Mouse (Mus musculus) lung, embryonic 16.5 days (tissue): ENCODE data around the gene Pip4p1. TPM values are rescaled to one million over a fixed set of nuclear protein-coding genes. Genes with fewer than 3 reads are reported as not detected.
"Not testable (repeated sequence)": the region's sequence is repeated elsewhere in the genome, so short reads cannot be mapped to it uniquely, and the experiment has no call there.

ENCODE experiments used
- ATAC-seq: fragments of 200-750 bp; cut with Nextera tagmentation; 2 replicates; pipeline ENCODE4 v1.8.0; 2017; ENCODE audit warnings: low read depth, mild to moderate bottlenecking, moderate library complexity
- H3K27ac ChIP-seq: fragments of 300-500 bp; sonication (generic); 2 replicates; pipeline ENCODE4 v1.5.1; 2014; ENCODE audit warnings: mild to moderate bottlenecking, control low read depth, low read length
- H3K27me3 ChIP-seq: fragments of 300-500 bp; sonication (generic); 2 replicates; pipeline ENCODE4 v1.6.1; 2014; ENCODE audit warnings: low read depth, low read length, mixed read lengths; ENCODE audit not compliant: control insufficient read depth, insufficient read depth
- H3K36me3 ChIP-seq: fragments of 300-500 bp; sonication (generic); 2 replicates; pipeline ENCODE4 v1.6.1; 2014; ENCODE audit warnings: low read length; ENCODE audit not compliant: control insufficient read depth, insufficient read depth
- H3K4me1 ChIP-seq: fragments of 300-500 bp; sonication (generic); replicated peaks from 2 replicates; pipeline ENCODE4 v1.6.1; 2014; ENCODE audit warnings: low read length, mixed read lengths; ENCODE audit not compliant: control insufficient read depth, insufficient read depth
- H3K4me2 ChIP-seq: fragments of 300-500 bp; sonication (generic); 2 replicates; pipeline ENCODE4 v1.6.1; 2014; ENCODE audit warnings: low read depth, low read length, control low read depth
- H3K4me3 ChIP-seq: fragments of 300-500 bp; sonication (generic); 2 replicates; pipeline ENCODE4 v1.5.1; 2014; ENCODE audit warnings: mild to moderate bottlenecking, low read length, control low read depth
- H3K9ac ChIP-seq: fragments of 300-500 bp; sonication (generic); 2 replicates; pipeline ENCODE4 v1.6.1; 2014; ENCODE audit warnings: low read length, control low read depth
- H3K9me3 ChIP-seq: fragments of 300-500 bp; sonication (generic); 2 replicates; pipeline ENCODE4 v1.6.1; 2016; ENCODE audit warnings: low read length; ENCODE audit not compliant: control insufficient read depth
- WGBS: fragments of 180-500 bp; shearing (Covaris S2); extraction: QIAGEN DNeasy Blood & Tissue Kit; methylation state at CpG from one replicate; pipeline ENCODE4 v1.1.7; 2014; 5-methylcytosine and 5-hydroxymethylcytosine counted together
- polyA plus RNA-seq: library from polyadenylated mRNA; unstranded; fragments of >200 nt; fragmentation: Nextera tagmentation; extraction: Ambion mirVana; gene quantifications from 2 replicates; pipeline ENCODE4 v1.2.1, GENCODE M21; 2015

The Pip4p1 gene
- polyA plus RNA-seq, 1 experiment from 2014 or later: 47.1 TPM

DNA sequence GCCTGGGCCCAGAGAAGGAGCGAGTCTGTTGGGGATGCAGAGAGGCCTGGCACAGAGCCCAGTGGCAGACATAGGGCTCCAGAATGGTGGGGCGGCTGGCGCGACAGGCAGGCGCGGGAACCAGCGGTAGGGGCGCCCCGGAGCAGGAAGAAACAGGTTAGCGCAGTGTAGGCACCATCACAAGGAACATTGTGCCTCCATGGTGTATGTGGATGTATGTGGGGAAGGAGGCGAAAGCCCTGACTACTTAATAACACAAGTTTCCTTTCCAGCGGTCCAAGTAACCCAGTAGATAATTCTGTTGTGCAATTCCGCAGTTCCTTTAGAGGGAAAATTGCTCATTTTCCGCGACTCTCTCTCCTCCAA lies 14.0 kb upstream of the Pip4p1 start:
- peak overlapping the region; percentile 72 for H3K9ac ChIP-seq
- not testable (repeated sequence) for H3K36me3 ChIP-seq, H3K4me1 ChIP-seq, H3K27me3 ChIP-seq, H3K9me3 ChIP-seq
- under 1% methylated on average over 15 of the region's 15 CpGs for WGBS
- peak overlapping the region; percentile 75 for H3K4me2 ChIP-seq
- H3K4me3 ChIP-seq: peak overlapping the region; percentile 64
- peak overlapping the region; percentile 95 for H3K27ac ChIP-seq
- peak; percentile 92 for ATAC-seq

DNA sequence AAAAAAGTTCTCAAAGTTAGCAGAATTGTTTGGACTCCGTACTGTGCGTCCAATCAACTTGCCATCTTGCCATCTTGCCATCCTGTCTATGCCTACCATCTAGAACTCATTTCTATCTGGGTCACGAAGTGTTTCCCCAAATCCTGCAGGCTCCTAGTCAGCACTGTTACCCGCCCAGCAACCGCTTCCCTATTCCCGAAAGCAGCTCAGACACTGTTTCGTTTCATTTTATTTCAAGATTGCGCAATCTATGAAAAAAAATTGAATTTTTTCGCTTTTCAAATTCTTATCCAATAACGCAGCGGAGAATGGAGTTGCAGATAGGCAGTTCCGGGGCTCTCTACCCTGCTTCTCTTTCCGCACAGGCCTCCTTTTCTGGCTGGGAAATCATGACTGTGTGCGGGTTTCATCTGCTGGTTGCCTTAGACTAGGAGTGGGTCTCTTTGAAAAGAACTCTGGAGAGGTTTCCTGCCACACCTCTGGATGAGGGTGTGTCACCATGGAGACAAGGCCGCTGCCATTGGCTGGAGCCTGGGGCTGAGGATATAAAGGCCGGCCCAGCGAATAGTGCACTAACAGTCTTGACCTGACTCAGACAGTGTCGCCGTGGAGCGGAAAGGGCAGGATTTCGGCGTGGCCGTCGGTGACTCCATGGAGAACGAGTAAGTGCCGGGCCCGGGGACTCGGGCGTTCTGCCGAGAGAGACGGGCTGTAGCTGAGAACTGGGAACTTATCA lies 13.4 kb upstream of the Pip4p1 start, which contains the start of gene Gm49342:
Gene Gm49342 (plus strand): TSS at position 586 of the 736 bp plus-strand sequence.
- Histone ChIP-seq H3K27me3 (no peaks in the 10 kb centered on the region), H3K4me1 (peaks cover 6% of the 10 kb centered on the region; the same call in 1 of the 2 replicates), H3K36me3 (0 out of 2 replicates have a peak, but pooled peaks cover 2% of the 10 kb centered on the region), H3K4me2 (peak within 1 kb of the TSS; percentile 75), H3K4me3 (peak within 1 kb of the TSS; percentile 64), H3K27ac (peak within 1 kb of the TSS; percentile 95), H3K9ac (peak within 1 kb of the TSS; percentile 72), H3K9me3 (no peaks in the 10 kb centered on the region)
- peak; percentile 99 for ATAC-seq
- WGBS: 9% methylated on average over 31 of the region's 31 CpGs

DNA sequence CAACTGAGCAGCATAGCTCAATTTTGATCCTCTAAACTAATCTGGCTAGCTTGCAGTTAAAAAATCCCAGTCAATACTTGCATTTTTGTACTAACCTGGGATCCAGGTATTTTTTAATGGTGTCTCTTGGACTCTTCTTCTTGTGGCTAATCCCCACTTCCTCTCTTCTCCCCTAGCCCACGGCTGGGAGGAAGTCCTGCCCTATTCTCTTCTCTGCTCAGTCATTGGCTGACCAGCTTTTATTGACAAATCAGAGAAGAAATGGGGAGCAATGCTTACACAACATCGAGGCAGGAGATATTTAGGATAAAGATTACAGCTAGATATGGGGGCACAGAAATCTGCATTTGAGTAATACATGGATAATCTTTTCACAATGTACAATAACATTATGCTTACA lies 8.3 kb upstream of the Pip4p1 start:
- H3K9ac ChIP-seq: no peak overlapping the region
- no peaks in the 10 kb centered on the region for H3K27me3 ChIP-seq
- ATAC-seq: no peak
- H3K4me3 ChIP-seq: no peak overlapping the region
- H3K4me1 ChIP-seq: no peaks in the 10 kb centered on the region
- no peaks in the 10 kb centered on the region for H3K36me3 ChIP-seq
- H3K9me3 ChIP-seq: no peaks in the 10 kb centered on the region
- H3K27ac ChIP-seq: no peak overlapping the region
- WGBS: 32% methylated on average over 2 of the region's 2 CpGs
- H3K4me2 ChIP-seq: no peak overlapping the region

DNA sequence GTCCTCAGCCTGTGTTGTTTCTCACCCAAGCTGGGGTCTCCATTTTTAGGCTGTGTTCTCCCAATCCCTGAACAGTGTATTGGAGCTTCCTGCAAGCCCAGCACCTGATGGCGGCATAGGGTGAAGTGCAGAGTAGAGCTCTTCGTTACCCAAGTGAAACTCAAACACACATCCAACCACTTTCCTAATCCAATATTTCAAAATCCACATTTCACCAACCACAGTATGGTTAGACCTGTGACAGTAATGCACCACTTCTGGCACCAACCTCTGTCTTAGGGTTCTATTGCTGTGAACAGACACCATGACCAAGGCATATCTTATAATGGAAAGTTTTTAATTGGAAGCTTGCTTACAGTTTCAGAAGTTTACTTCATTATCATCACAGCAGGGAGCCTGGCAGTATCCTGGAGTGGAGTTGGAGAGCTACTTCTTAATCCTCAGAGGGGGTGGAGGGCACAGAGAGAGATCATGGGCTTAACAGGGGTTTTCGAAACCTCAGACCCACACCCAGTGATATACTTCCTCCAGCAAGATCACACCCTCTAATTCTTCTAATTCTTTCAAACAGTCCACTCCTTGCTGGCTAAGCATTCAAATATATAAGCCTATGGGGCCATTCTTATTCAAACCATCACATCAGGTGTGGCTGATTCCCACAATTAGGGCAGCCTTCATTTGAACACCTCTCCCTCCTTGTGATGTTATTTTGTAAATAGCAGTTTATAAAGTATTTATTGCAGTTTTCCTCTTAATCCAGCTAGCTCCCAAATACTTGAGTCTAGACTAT lies 7.7 kb upstream of the Pip4p1 start:
- Histone ChIP-seq H3K27me3 (no peaks in the 10 kb centered on the region), H3K27ac (no peak overlapping the region), H3K4me1 (no peaks in the 10 kb centered on the region), H3K36me3 (no peaks in the 10 kb centered on the region), H3K9me3 (no peaks in the 10 kb centered on the region), H3K4me2 (no peak overlapping the region), H3K9ac (no peak overlapping the region), H3K4me3 (no peak overlapping the region)
- no peak for ATAC-seq
- 85% methylated on average over 3 of the region's 3 CpGs for WGBS

DNA sequence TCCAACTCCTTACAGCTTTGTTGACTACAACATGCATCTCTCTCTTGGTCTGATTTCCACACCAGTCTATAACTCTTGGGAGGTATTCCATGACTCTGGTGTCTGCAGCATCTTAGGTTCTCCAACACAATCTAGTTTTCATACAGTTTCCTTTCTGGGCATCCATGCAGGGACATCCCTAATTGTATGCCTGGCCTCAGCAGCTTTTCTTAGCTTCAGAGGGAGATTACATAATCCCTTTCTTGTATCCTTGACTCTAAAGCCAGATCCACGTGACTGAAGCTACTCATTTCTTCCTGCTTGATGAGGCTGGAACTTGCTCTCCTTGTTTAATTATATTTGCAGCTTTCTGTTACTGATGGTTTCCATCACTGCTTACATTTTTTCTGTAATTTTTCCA lies 6.0 kb upstream of the Pip4p1 start:
- no peaks in the 10 kb centered on the region for H3K36me3 ChIP-seq
- H3K27ac ChIP-seq: no peak overlapping the region
- H3K27me3 ChIP-seq: no peaks in the 10 kb centered on the region
- no peak overlapping the region for H3K4me3 ChIP-seq
- no peak for ATAC-seq
- no peaks in the 10 kb centered on the region for H3K9me3 ChIP-seq
- 55% methylated on average over 1 of the region's 1 CpGs for WGBS
- H3K4me1 ChIP-seq: peaks cover 4% of the 10 kb centered on the region
- H3K4me2 ChIP-seq: no peak overlapping the region
- no peak overlapping the region for H3K9ac ChIP-seq

DNA sequence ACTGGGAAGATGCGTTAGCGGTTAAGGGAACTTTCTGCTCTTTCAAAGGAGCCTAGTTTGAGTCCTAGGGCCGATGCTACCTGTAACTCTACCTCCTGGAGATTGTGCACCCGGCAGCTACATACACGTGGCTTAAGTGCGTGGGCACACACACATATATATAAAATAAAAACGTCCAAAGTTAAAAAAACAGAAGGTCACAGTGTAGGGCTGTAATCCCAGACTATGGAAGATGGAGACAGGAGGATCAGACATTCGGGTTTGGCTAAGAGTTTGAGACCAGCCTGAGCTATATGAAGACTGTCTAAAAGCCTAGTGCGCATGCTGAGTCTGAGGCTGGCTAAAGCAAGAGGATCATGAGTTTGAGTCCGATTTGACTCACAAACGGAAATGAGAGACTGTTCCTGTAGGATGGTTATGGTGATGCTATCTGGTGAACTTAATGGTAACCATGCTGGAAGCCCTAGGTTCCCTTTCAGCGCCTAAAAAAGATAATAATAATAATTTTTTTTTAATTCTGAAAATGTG lies 901 bp upstream of the Pip4p1 start:
- no peak for ATAC-seq

DNA sequence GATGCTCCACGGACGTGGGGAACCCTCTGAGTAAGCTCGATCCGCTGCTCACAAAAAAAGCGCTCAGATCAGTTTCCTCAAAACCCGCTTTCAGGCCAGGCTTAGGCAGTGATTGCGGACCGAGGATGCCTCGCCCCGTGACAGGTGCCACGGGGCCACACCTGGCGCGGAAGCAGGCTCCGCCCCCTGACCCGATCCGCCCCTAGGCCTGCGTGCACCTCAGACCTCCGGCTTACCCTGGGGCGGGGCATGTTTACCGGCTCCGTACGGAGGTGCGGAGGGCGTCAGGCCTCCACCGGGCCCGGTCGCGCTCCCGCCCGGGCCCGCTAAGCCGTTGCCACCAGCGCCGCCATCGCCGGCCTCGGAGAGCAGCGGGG lies 291 bp downstream of the Pip4p1 start:
- no peaks in the 10 kb centered on the region for H3K27me3 ChIP-seq

More for the DNA sequence above, 901 bp upstream of the Pip4p1 start:
- H3K36me3 ChIP-seq: peaks cover 22% of the 10 kb centered on the region
- peak overlapping the region; percentile 72 for H3K4me2 ChIP-seq
- peak overlapping the region; percentile 94 for H3K4me3 ChIP-seq
- no peaks in the 10 kb centered on the region for H3K9me3 ChIP-seq
- H3K9ac ChIP-seq: peak overlapping the region; percentile 72
- peaks cover 14% of the 10 kb centered on the region for H3K4me1 ChIP-seq
- WGBS: 9% methylated on average over 12 of the region's 12 CpGs
- no peaks in the 10 kb centered on the region for H3K27me3 ChIP-seq
- peak overlapping the region; percentile 90 for H3K27ac ChIP-seq

DNA sequence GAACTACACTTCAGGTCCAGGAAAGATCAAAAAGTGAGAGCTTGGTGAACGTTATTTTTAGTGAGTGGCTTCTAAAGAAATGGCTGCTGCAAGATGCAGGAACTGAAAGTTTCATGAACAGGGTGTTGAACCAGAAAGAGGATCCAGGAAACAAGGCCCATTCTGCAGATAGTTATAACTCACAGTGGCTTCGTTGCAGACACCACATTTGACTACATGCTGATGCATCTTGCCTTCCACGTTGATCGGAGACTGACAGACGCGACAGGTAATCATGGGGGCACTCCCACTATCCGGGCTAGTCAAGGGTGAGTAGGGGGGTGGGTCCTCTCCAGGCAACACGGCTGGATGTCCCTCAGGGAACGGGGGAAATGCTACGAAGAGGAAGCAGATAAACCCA lies 705 bp downstream of the Pip4p1 start:
- no peak for ATAC-seq
- Histone ChIP-seq H3K27ac (peak overlapping the region; percentile 90; the same call in 1 of the 2 replicates), H3K4me3 (peak overlapping the region; percentile 94), H3K36me3 (peaks cover 22% of the 10 kb centered on the region), H3K4me1 (peaks cover 23% of the 10 kb centered on the region), H3K27me3 (no peaks in the 10 kb centered on the region), H3K9ac (peak overlapping the region; percentile 97), H3K4me2 (peak overlapping the region; percentile 84), H3K9me3 (no peaks in the 10 kb centered on the region)
- WGBS: 12% methylated on average over 10 of the region's 10 CpGs

More for the DNA sequence above, 291 bp downstream of the Pip4p1 start:
- H3K9ac ChIP-seq: peak overlapping the region; percentile 97
- WGBS: 0% methylated on average over 21 of the region's 38 CpGs
- H3K4me3 ChIP-seq: peak overlapping the region; percentile 94
- ATAC-seq: peak; percentile 51
- peaks cover 22% of the 10 kb centered on the region for H3K36me3 ChIP-seq
- peak overlapping the region; percentile 84 for H3K4me2 ChIP-seq
- peaks cover 22% of the 10 kb centered on the region for H3K4me1 ChIP-seq
- no peaks in the 10 kb centered on the region for H3K9me3 ChIP-seq
- H3K27ac ChIP-seq: peak overlapping the region; percentile 90

DNA sequence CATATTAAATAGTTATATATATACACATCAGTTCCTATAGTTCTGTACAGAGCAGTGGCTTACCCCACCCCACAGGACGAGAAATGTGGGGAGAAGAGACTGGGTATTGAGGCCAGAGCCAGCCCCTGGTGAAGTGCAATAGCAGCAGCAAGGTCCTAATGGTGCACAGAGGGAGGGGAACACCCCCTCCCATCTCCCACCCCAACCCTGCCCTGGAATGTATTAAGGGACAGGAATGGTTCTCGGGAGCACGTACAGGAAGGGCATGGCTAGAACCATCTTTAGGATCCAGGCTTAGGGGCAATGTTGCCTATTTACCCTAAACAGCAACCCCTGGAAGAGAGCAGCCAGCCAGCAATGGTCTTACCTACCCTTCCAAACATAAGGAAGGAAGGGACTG lies 3.3 kb downstream of the Pip4p1 start:
- Histone ChIP-seq H3K27me3 (no peaks in the 10 kb centered on the region), H3K9me3 (no peaks in the 10 kb centered on the region), H3K27ac (no peak overlapping the region), H3K4me1 (peaks cover 26% of the 10 kb centered on the region), H3K9ac (no peak overlapping the region), H3K4me3 (no peak overlapping the region), H3K36me3 (peaks cover 22% of the 10 kb centered on the region), H3K4me2 (no peak overlapping the region)
- ATAC-seq: no peak
- WGBS: 62% methylated on average over 3 of the region's 3 CpGs
